Comparison of ENCODE assay signal across 28 mouse cellular contexts in genomic region chrX:140862760-140863159, GRCm38 (mm10). TPM values are rescaled to one million over a fixed set of nuclear protein-coding genes. Genes with fewer than 3 reads are reported as not detected.
A peak's percentile ranks its signal among the peaks of the same experiment; 100 is the strongest.
DNase-seq lines count a peak whose midpoint lies in the region; ATAC-seq lines count a peak whose summit lies in the region.
"Had no signal": no experiment of that assay in that cellular context is flagged by ENCODE, and none has a peak within 500 bp of the region (broad histone marks: within the 10 kb centered on the region; RNA-seq: fewer than 3 reads in every experiment).

No protein-coding gene starts in this region.

- H3K9ac ChIP-seq in forebrain, embryonic 14.5 days (ENCODE audit: low read length): no peak overlapping the region
- H3K9ac ChIP-seq: embryonic facial prominence, embryonic 13.5 days; embryonic facial prominence, embryonic 15.5 days; forebrain, embryonic 12.5 days; forebrain, embryonic 15.5 days; forebrain, postnatal 0 days had no signal

- H3K27me3 ChIP-seq in forebrain, embryonic 14.5 days (replicated peaks; ENCODE audit: control insufficient read depth, insufficient read depth, low read length): no peaks in the 10 kb centered on the region
- H3K27me3 ChIP-seq: embryonic facial prominence, embryonic 15.5 days; forebrain, embryonic 15.5 days had no signal

- no peak overlapping the region for H3K27ac ChIP-seq in forebrain, embryonic 14.5 days (ENCODE audit: low read depth, low read length)
- H3K27ac ChIP-seq: embryonic facial prominence, embryonic 13.5 days; embryonic facial prominence, embryonic 15.5 days; forebrain, embryonic 10.5 days; forebrain, embryonic 12.5 days; forebrain, embryonic 15.5 days had no signal

- 95% methylated on average over 6 of the region's 6 CpGs for WGBS in forebrain, embryonic 14.5 days

- H3K36me3 ChIP-seq in forebrain, embryonic 14.5 days (ENCODE audit: control insufficient read depth, insufficient read depth, low read length): no peaks in the 10 kb centered on the region
- H3K36me3 ChIP-seq: embryonic facial prominence, embryonic 13.5 days; embryonic facial prominence, embryonic 15.5 days; forebrain, embryonic 10.5 days; forebrain, embryonic 12.5 days; forebrain, embryonic 15.5 days; G1E had no signal

- H3K4me3 ChIP-seq in forebrain, embryonic 14.5 days (ENCODE audit: low read depth, low read length): no peak overlapping the region
- H3K4me3 ChIP-seq: embryonic facial prominence, embryonic 13.5 days; embryonic facial prominence, embryonic 15.5 days; erythroblast, embryonic 14.5 days; forebrain, embryonic 10.5 days; forebrain, embryonic 12.5 days; forebrain, embryonic 15.5 days had no signal

- peak; percentile 54; the same call in 1 of the 2 replicates for ATAC-seq in common myeloid progenitor, adult 5-6 weeks (replicated peaks; ENCODE audit: low read depth, poor library complexity, severe bottlenecking)
- peak; percentile 64 for ATAC-seq in megakaryocyte progenitor cell, adult 5-6 weeks (replicated peaks; ENCODE audit: poor library complexity)
- no peak for ATAC-seq in forebrain, embryonic 14.5 days
- ATAC-seq: activated CD4-positive, CD25-positive, alpha-beta regulatory T cell, adult 4 months; forebrain, embryonic 15.5 days; forebrain, postnatal 0 days; Patski had no signal

- DNase-seq in A20 (ENCODE audit: low read depth, low spot score): peak; percentile 35
- DNase-seq in forebrain, embryonic 14.5 days (ENCODE audit: low spot score): no peak
- no peak for DNase-seq in lung, postnatal 4 days
- no peak for DNase-seq in urinary bladder, adult 18-20 months (ENCODE audit: low spot score in 2 of 2)
- DNase-seq: adrenal gland, adult 8-10 months; adrenal gland, postnatal 14 days; adrenal gland, postnatal 36 days; cerebellum, adult 11-12 months; cerebellum, adult 2 months; cerebellum, adult 9-10 months; cerebellum, postnatal 10 days; cerebellum, postnatal 25 days; embryo, embryonic 11 days; forebrain, postnatal 0 days had no signal

- no peaks in the 10 kb centered on the region for H3K9me3 ChIP-seq in forebrain, embryonic 14.5 days (replicated peaks; ENCODE audit: control insufficient read depth, low read length)
- H3K9me3 ChIP-seq: embryonic facial prominence, embryonic 13.5 days; embryonic facial prominence, embryonic 15.5 days; forebrain, embryonic 10.5 days; forebrain, embryonic 12.5 days; forebrain, embryonic 15.5 days; G1E had no signal

- no peaks in the 10 kb centered on the region for H3K4me1 ChIP-seq in forebrain, embryonic 14.5 days (ENCODE audit: control insufficient read depth, insufficient read depth, low read length)
- H3K4me1 ChIP-seq: embryonic facial prominence, embryonic 13.5 days; embryonic facial prominence, embryonic 15.5 days; forebrain, embryonic 10.5 days; forebrain, embryonic 12.5 days; forebrain, embryonic 15.5 days had no signal

- no peak overlapping the region for H3K4me2 ChIP-seq in forebrain, embryonic 14.5 days (ENCODE audit: low read length)
- H3K4me2 ChIP-seq: embryonic facial prominence, embryonic 13.5 days; embryonic facial prominence, embryonic 15.5 days; forebrain, embryonic 12.5 days; forebrain, embryonic 15.5 days had no signal

RNA-seq across cellular contexts. Expression of gene Vsig1, which starts 44.6 kb away (rescaled TPM):
- not detected in 2 replicates for total RNA-seq in common myeloid progenitor, adult 5-6 weeks (2017)
- total RNA-seq in megakaryocyte progenitor cell, adult 5-6 weeks (2015): not detected in 2 replicates
- not detected in 2 replicates for total RNA-seq in megakaryocyte progenitor cell, adult 5-6 weeks (2017)
- not detected in 2 replicates for polyA plus RNA-seq in forebrain, embryonic 14.5 days (2014; fragmentation: Nextera tagmentation; extraction: Ambion mirVana)
- total RNA-seq: adrenal gland, adult 18-20 months; adrenal gland, adult 8-10 months; adrenal gland, postnatal 14 days; adrenal gland, postnatal 36 days; forebrain, postnatal 0 days; G1E had no signal
- polyA plus RNA-seq: activated CD4-positive, CD25-positive, alpha-beta regulatory T cell, adult 4 months; C2C12; embryonic facial prominence, embryonic 13.5 days; erythroblast, embryonic 14.5 days; forebrain, embryonic 10.5 days; forebrain, embryonic 12.5 days; forebrain, embryonic 15.5 days; G1E; Patski had no signal

RNA-seq across cellular contexts. Expression of gene Tex13b, which starts 49.5 kb away (rescaled TPM):
- total RNA-seq in common myeloid progenitor, adult 5-6 weeks (2017): not detected in 2 replicates
- total RNA-seq in megakaryocyte progenitor cell, adult 5-6 weeks (2015): not detected in 2 replicates
- total RNA-seq in megakaryocyte progenitor cell, adult 5-6 weeks (2017): not detected in 2 replicates
- not detected in 2 replicates for polyA plus RNA-seq in forebrain, embryonic 14.5 days (2014; fragmentation: Nextera tagmentation; extraction: Ambion mirVana)
- total RNA-seq: adrenal gland, adult 18-20 months; adrenal gland, adult 8-10 months; adrenal gland, postnatal 14 days; adrenal gland, postnatal 36 days; forebrain, postnatal 0 days; G1E had no signal
- polyA plus RNA-seq: C2C12; cerebellum, adult 2 months; embryonic facial prominence, embryonic 11.5 days; erythroblast, embryonic 14.5 days; forebrain, embryonic 10.5 days; forebrain, embryonic 12.5 days; forebrain, embryonic 15.5 days; forebrain, postnatal 0 days; G1E; Patski had no signal
